Mouse (Mus musculus) heart, postnatal 36 days (tissue): Measurements from ENCODE around the gene Coch. TPM values are rescaled to one million over a fixed set of nuclear protein-coding genes. Genes with fewer than 3 reads are reported as not detected.
"Not testable (repeated sequence)": the region's sequence is repeated elsewhere in the genome, so short reads cannot be mapped to it uniquely, and the experiment has no call there.

Experiments
- DNase-seq, 2 experiments: peaks; one replicate each; pipeline ENCODE4 v3.0.0; 2021 to 2022
- intact Hi-C: fragments of 180-260 bp; cut with DNase I; formaldehyde crosslinking; loops from one replicate; pipeline ENCODE4 v1.15.1; 2025
- total RNA-seq, 2 experiments: library from RNA; stranded (reverse); gene quantifications; 2 replicates each; pipeline ENCODE4 v1.2.3; 2021

The Coch gene
- total RNA-seq, 2 experiments from 2014 or later, result 0.22 TPM; not detected in 1

DNA sequence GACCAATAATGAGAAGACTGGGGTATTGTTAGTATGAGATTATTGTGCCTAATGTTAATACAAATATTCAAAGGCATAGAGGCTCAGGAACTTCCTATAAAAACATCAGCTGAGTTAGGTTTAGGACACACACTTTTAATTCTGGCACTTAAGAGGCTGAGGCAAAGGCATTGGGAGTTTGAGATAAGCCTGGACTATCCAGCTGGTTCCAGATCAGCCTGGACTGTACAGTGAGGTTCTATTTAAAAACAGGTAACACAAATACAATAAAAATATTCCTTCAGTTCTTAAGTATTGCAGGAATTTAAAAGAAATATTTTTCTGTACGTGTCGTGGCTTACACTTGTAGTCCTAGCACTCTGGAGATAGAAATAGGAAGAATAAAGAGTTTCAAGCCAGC is 43.1 kb downstream of the Coch start:
- intact Hi-C loops, result no loop called here
- no peak for DNase-seq

DNA sequence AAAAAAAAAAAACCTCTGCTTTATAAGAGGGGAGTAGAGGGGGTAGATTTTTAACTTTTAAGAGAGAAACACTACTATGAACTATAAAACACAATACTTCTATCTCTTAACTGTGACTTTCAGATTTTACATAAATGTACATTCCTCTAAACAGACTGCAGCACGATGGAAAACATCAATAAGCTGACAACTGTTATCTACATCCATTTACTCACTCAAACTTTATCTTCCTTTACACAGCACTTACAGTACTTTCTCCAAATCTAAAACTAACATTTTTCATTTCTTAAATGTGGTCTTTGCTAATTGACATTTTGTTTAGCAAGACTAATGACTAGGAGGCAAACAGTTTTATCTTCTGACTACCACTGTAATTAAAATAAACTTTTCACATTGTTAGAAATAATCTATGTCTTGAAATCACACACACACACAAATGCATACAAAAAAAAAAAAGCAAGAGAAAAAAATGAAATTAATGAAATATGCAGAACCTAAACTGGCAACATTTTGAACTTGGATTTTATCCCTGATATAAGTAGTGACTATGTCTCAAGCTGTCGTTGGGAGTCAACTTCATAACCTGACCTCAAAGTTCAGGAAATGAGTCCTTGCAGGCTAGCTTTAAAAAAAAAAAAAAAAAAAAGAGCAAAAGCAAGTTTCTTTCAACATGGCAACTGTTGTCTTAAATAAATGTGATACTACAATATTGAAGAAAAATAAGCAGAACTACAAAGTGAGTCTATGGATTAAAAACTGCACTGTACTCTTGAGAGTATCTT is 43.7 kb downstream of the Coch start:
- no peak for DNase-seq
- intact Hi-C loops, result no loop called here

DNA sequence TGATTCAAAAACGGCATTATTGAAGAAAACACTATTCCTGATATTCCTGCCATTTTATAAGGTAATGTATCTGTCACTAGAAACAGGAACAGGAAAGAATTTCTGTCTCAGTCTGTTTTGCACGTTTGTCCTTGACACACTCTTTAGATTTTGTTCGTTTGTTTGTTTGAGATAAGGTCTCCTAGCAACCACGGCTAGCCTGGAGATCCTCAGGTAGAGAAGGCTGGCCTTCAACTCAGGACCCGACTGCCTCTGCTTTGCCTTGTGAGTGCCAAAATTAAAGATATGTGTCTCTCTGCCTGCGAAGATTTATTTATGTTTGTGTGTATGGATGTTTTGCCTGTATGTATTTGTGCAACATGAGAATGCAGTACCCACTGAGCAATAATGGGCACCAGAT is 48.7 kb downstream of the Coch start:
- no peak for DNase-seq
- intact Hi-C loops, result no loop called here

DNA sequence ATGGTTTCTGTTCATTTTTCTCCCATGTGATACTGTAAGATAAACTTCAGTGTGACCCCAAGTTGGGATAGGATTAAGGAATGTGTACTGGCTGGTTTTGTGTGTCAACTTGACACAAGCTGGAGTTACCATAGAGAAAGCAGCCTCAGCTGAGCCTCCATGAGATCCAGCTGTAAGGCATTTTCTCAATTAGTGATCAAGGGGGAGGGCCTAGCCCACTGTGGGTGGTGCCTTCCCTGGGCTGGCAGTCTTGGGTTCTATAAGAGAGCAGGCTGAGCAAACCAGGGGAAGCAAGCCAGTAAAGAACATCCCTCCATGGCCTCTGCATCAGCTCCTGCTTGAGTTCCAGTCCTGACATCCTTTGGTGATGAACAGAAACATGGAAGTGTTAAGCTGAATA is 56.3 kb downstream of the Coch start:
- intact Hi-C loops, result not testable (repeated sequence)

More for the DNA sequence above, 56.3 kb downstream of the Coch start:
- not testable (repeated sequence) for DNase-seq

Other genes starting within 250 kb of the Coch start
- gene G2e3, start 245.3 kb upstream of the Coch start, total RNA-seq, result 1 to 10 TPM; 2.2 to 2.4 TPM
- gene Scfd1, start 215.8 kb upstream of the Coch start, total RNA-seq, result 10 to 100 TPM; 22.8 to 25.6 TPM
- 10 to 100 TPM; 52.6 to 57.2 TPM for gene Ap4s1, start 97.7 kb downstream of the Coch start, total RNA-seq
- gene Strn3, start 98.6 kb downstream of the Coch start, total RNA-seq, result 100 to 1,000 TPM; 101 to 107 TPM
- gene Hectd1, start 236.2 kb downstream of the Coch start, total RNA-seq, result 10 to 100 TPM; 83.2 to 88.7 TPM